Mouse (Mus musculus) right cerebral cortex, adult 2 months (tissue): ENCODE measurements at regions not wholly inside any gene's neighbourhood (a gene's known extent, or its start where the extent isn't known, plus 50 kb on each side); places are given as distances from the start of the nearest gene placed in this dataset.
A peak's percentile ranks its signal among the peaks of the same experiment; 100 is the strongest.
"Not testable (repeated sequence)": the region's sequence is repeated elsewhere in the genome, so short reads cannot be mapped to it uniquely, and the experiment has no call there.

Source experiments
- DNase-seq, 2 experiments: peaks; one replicate each; pipeline ENCODE4 v3.0.0; 2021 to 2022; ENCODE audit warnings: low spot score in 2 of 2

GRCm38 (mm10) chr14:19080001-19080400 is 185.9 kb upstream of the Ube2e2 start:
- not testable (repeated sequence) for DNase-seq

- peak; percentile 60 to 61 for DNase-seq
Measured at GRCm38 (mm10) chr14:19041984-19042760, 148.1 kb upstream of the Ube2e2 start.

GRCm38 (mm10) chr14:19020102-19020501 is 126.0 kb upstream of the Ube2e2 start:
- no peak for DNase-seq

- DNase-seq: no peak
Measured at GRCm38 (mm10) chr14:19015406-19015805, 121.3 kb upstream of the Ube2e2 start.

- DNase-seq: not testable (repeated sequence)
Measured at GRCm38 (mm10) chr14:19013558-19013957, 119.5 kb upstream of the Ube2e2 start.

GRCm38 (mm10) chr14:18983901-18984300 is 89.8 kb upstream of the Ube2e2 start:
- DNase-seq: peak in 1 of 2 experiments; percentile 4

- no peak for DNase-seq
Measured at GRCm38 (mm10) chr14:18963864-18964263, 69.8 kb upstream of the Ube2e2 start.

GRCm38 (mm10) chr14:18963287-18963686 is 69.2 kb upstream of the Ube2e2 start:
- DNase-seq: no peak
